Mouse (Mus musculus) heart, adult 2 months (tissue): ENCODE results near the gene Kdm2a.

Experiments used
- CTCF ChIP-seq: fragments of 200-600 bp; IDR thresholded peaks from 2 replicates; pipeline ENCODE4 v1.8.1; 2022; ENCODE audit warnings: antibody characterized with exemption, mild to moderate bottlenecking, moderate library complexity
- EP300 ChIP-seq: fragments of 200-500 bp; IDR thresholded peaks from 2 replicates; pipeline ENCODE4 v1.6.1; 2011; ENCODE audit warnings: low read depth, low read length, control low read depth; ENCODE audit not compliant: insufficient read depth
- POLR2A ChIP-seq: fragments of 200-500 bp; IDR thresholded peaks from 2 replicates; pipeline ENCODE4 v1.6.1; 2011; ENCODE audit warnings: mild to moderate bottlenecking, low read depth, low read length, control low read depth; ENCODE audit not compliant: insufficient read depth

DNA sequence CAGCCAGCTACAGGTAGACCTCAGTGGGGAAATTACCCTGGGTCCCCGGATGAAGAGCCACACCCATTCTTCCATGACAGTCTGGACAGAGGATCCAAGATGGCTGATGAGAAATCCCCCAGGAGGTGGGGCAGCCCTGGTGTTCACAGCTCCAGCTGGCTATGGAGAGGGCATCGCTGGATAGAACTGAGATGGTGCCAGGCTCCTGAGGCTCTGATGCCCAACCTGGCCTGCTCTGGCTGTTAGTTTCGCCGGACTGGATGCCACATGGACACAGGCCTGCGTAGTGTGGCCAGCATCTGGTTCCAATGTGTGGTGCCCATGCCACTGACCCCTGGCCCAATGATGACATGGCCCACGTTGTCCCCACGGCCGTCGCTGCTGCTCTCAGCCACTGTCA is 49.4 kb upstream of the Kdm2a start:
- TF ChIP-seq EP300 = no peak
- TF ChIP-seq CTCF = no peak
- TF ChIP-seq POLR2A = no peak
